Comparison of ENCODE assay signal across 9 mouse cellular contexts in the genomic region with DNA sequence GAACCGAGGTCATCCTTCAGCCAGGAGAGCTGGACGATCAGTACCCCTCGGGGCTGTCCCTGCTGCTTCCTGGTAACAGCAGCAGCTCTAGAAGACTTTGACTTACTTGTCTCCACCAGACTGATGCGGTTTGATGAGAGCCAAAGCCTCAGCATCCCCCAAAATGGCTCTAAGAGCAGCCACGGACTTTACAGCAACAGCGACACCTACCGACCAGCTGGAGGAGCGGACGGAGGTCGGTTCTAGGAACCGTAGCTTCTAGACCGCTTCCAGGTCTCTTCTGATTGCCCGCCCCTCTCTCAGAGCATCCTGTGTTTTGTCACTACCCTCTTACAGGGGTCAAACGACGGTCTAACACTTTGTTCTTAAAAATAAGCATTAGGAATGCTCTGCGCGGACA. TPM values are rescaled to one million over a fixed set of nuclear protein-coding genes. Genes with fewer than 3 reads are reported as not detected.
DNase-seq lines count a peak whose midpoint lies in the region; ATAC-seq and TF ChIP-seq lines count a peak whose summit lies in the region.
"Had no signal": no experiment of that assay in that cellular context is flagged by ENCODE, and none has a peak within 500 bp of the region (broad histone marks: within the 10 kb centered on the region; RNA-seq: fewer than 3 reads in every experiment).

No protein-coding gene starts in this region.

- TF ChIP-seq CTCF in CH12.LX (conservative IDR thresholded peaks at IDR 0.05 in 1 of 2, IDR thresholded peaks at IDR 0.05 in 1 of 2; ENCODE audit: low read depth in 2 of 2, low read length in 2 of 2): peak; percentile 81 to 97
- TF ChIP-seq CTCF in kidney, postnatal 0 days (IDR thresholded peaks at IDR 0.05; ENCODE audit: low read depth): peak; percentile 92
- peak; percentile 95 for TF ChIP-seq CTCF in lung, postnatal 0 days (IDR thresholded peaks at IDR 0.05)

- 9% methylated on average over 17 of the region's 17 CpGs for WGBS in embryonic facial prominence, embryonic 14.5 days
- WGBS in heart, embryonic 12.5 days: 4% methylated on average over 17 of the region's 17 CpGs
- WGBS in kidney, postnatal 0 days: 7% methylated on average over 17 of the region's 17 CpGs
- 7% methylated on average over 17 of the region's 17 CpGs for WGBS in lung, postnatal 0 days

- H3K4me2 ChIP-seq in CH12.LX (ENCODE audit: insufficient read depth, low read depth, poor library complexity, severe bottlenecking): peak overlapping the region; percentile 96
- H3K4me2 ChIP-seq in embryonic facial prominence, embryonic 14.5 days (ENCODE audit: low read depth, low read length): no peak overlapping the region; the same call in 1 of the 2 replicates
- peak overlapping the region; percentile 42 for H3K4me2 ChIP-seq in heart, embryonic 12.5 days
- H3K4me2 ChIP-seq in kidney, postnatal 0 days (ENCODE audit: low read length): no peak overlapping the region
- H3K4me2 ChIP-seq in lung, postnatal 0 days (replicated peaks; ENCODE audit: low read depth, low read length): no peak overlapping the region

- TF ChIP-seq EP300 in CH12.LX (IDR thresholded peaks at IDR 0.05; ENCODE audit: low read length): no peak
- TF ChIP-seq EP300 in lung, postnatal 0 days (IDR thresholded peaks at IDR 0.05): no peak

- peak overlapping the region; percentile 7 to 33 (median 11) for H3K4me3 ChIP-seq in CH12.LX (replicated peaks in 1 of 3; ENCODE audit: low read depth in 2 of 3, low read length in 2 of 3, poor library complexity in 1 of 3)
- H3K4me3 ChIP-seq in embryonic facial prominence, embryonic 14.5 days (ENCODE audit: low read depth, low read length): no peak overlapping the region
- no peak overlapping the region for H3K4me3 ChIP-seq in heart, embryonic 12.5 days
- no peak overlapping the region for H3K4me3 ChIP-seq in kidney, postnatal 0 days (replicated peaks; ENCODE audit: low read depth, low read length)
- H3K4me3 ChIP-seq in lung, postnatal 0 days (ENCODE audit: low read depth, low read length): no peak overlapping the region

- no peak for TF ChIP-seq POLR2A in CH12.LX (IDR thresholded peaks at IDR 0.05; ENCODE audit: low read depth, low read length)

- peaks cover 3% of the 10 kb centered on the region for H3K27me3 ChIP-seq in CH12.LX (replicated peaks)
- no peaks in the 10 kb centered on the region for H3K27me3 ChIP-seq in embryonic facial prominence, embryonic 14.5 days (replicated peaks; ENCODE audit: control insufficient read depth, insufficient read depth, low read length)
- H3K27me3 ChIP-seq in heart, embryonic 12.5 days (replicated peaks): peaks cover 9% of the 10 kb centered on the region; the same call in 1 of the 2 replicates
- H3K27me3 ChIP-seq in kidney, postnatal 0 days (ENCODE audit: insufficient read depth, low read length): no peaks in the 10 kb centered on the region
- H3K27me3 ChIP-seq in lung, postnatal 0 days (replicated peaks; ENCODE audit: insufficient read depth, low read length): no peaks in the 10 kb centered on the region

- TF ChIP-seq RAD21 in CH12.LX (IDR thresholded peaks at IDR 0.05; ENCODE audit: low read depth, low read length): peak; percentile 96

- ATAC-seq in embryonic facial prominence, embryonic 14.5 days (ENCODE audit: low read depth): peak; percentile 81; the same call in 1 of the 2 replicates
- ATAC-seq in heart, embryonic 12.5 days (ENCODE audit: insufficient number of reproducible peaks, low FRiP score): no peak
- 0 out of 2 replicates have a peak, but pooled peaks have one; percentile 46 for ATAC-seq in kidney, postnatal 0 days (replicated peaks; ENCODE audit: low FRiP score, low read depth)
- ATAC-seq in lung, postnatal 0 days: peak; percentile 69

- H3K9ac ChIP-seq in CH12.LX (ENCODE audit: insufficient read depth, low read depth): peak overlapping the region; percentile 43
- no peak overlapping the region for H3K9ac ChIP-seq in embryonic facial prominence, embryonic 14.5 days (ENCODE audit: low read depth, low read length)
- no peak overlapping the region for H3K9ac ChIP-seq in heart, embryonic 12.5 days
- no peak overlapping the region for H3K9ac ChIP-seq in kidney, postnatal 0 days (ENCODE audit: low read depth, low read length)
- H3K9ac ChIP-seq in lung, postnatal 0 days (replicated peaks; ENCODE audit: low read depth): no peak overlapping the region

- DNase-seq in CH12.LX (ENCODE audit: extremely low read depth): peak; percentile 96
- DNase-seq in adrenal gland, postnatal 36 days: peak; percentile 76 to 78
- DNase-seq in embryonic facial prominence, embryonic 14.5 days (ENCODE audit: low spot score): peak; percentile 90
- peak; percentile 92 for DNase-seq in kidney, postnatal 0 days (ENCODE audit: low spot score)
- peak; percentile 83 for DNase-seq in lung, postnatal 0 days (ENCODE audit: low spot score)
- DNase-seq in retina, adult 2 months (ENCODE audit: low read depth, low spot score): peak; percentile 53
- peak; percentile 73 to 74 for DNase-seq in thymus, postnatal 36 days

- no peaks in the 10 kb centered on the region for H3K36me3 ChIP-seq in CH12.LX (replicated peaks in 1 of 2; ENCODE audit: control insufficient read depth in 1 of 2, insufficient read depth in 1 of 2, low read length in 1 of 2)
- no peaks in the 10 kb centered on the region for H3K36me3 ChIP-seq in embryonic facial prominence, embryonic 14.5 days (ENCODE audit: control insufficient read depth, insufficient read depth, low read length)
- H3K36me3 ChIP-seq in heart, embryonic 12.5 days: no peaks in the 10 kb centered on the region
- no peaks in the 10 kb centered on the region for H3K36me3 ChIP-seq in kidney, postnatal 0 days (ENCODE audit: insufficient read depth, low read length)
- H3K36me3 ChIP-seq in lung, postnatal 0 days (ENCODE audit: insufficient read depth, low read length): no peaks in the 10 kb centered on the region

- no peak overlapping the region for H3K27ac ChIP-seq in CH12.LX (ENCODE audit: insufficient read depth, low read depth)
- no peak overlapping the region for H3K27ac ChIP-seq in embryonic facial prominence, embryonic 14.5 days (replicated peaks; ENCODE audit: low read depth, low read length)
- no peak overlapping the region for H3K27ac ChIP-seq in heart, embryonic 12.5 days (ENCODE audit: poor library complexity, severe bottlenecking)
- no peak overlapping the region for H3K27ac ChIP-seq in kidney, postnatal 0 days
- no peak overlapping the region for H3K27ac ChIP-seq in lung, postnatal 0 days (ENCODE audit: low read length)

- no peaks in the 10 kb centered on the region for H3K9me3 ChIP-seq in CH12.LX (replicated peaks; ENCODE audit: low read length)
- no peaks in the 10 kb centered on the region for H3K9me3 ChIP-seq in embryonic facial prominence, embryonic 14.5 days (ENCODE audit: control insufficient read depth, low read length)
- no peaks in the 10 kb centered on the region for H3K9me3 ChIP-seq in heart, embryonic 12.5 days (replicated peaks)
- no peaks in the 10 kb centered on the region for H3K9me3 ChIP-seq in kidney, postnatal 0 days (replicated peaks; ENCODE audit: low read length)
- H3K9me3 ChIP-seq in lung, postnatal 0 days (ENCODE audit: low read length): no peaks in the 10 kb centered on the region

- in situ Hi-C loops in CH12.LX (cut with MboI; ENCODE audit: low pct_ligation_motif_present, low pct_unique_long_range_greater_than_20kb, low sequenced_read_pairs): no loop called here

- dilution Hi-C loops in CH12.LX (cut with MboI; ENCODE audit: extremely low pct_ligation_motif_present, extremely low pct_unique_long_range_greater_than_20kb, low sequenced_read_pairs): no loop called here

- H3K4me1 ChIP-seq in CH12.LX (ENCODE audit: control insufficient read depth in 1 of 2, insufficient read depth in 2 of 2): peaks cover 8 to 29% of the 10 kb centered on the region in 2 experiments
- no peaks in the 10 kb centered on the region for H3K4me1 ChIP-seq in embryonic facial prominence, embryonic 14.5 days (ENCODE audit: control insufficient read depth, insufficient read depth, low read length)
- peaks cover 10% of the 10 kb centered on the region; the same call in 1 of the 2 replicates for H3K4me1 ChIP-seq in heart, embryonic 12.5 days (replicated peaks)
- H3K4me1 ChIP-seq in kidney, postnatal 0 days (replicated peaks; ENCODE audit: insufficient read depth, low read length): no peaks in the 10 kb centered on the region
- H3K4me1 ChIP-seq in lung, postnatal 0 days (ENCODE audit: insufficient read depth, low read depth, low read length): no peaks in the 10 kb centered on the region

- H3K79me2 ChIP-seq in CH12.LX (replicated peaks; ENCODE audit: control insufficient read depth, extremely low read depth, insufficient read depth, poor library complexity, severe bottlenecking): no peaks in the 10 kb centered on the region

RNA-seq across cellular contexts. Expression of gene Letmd1, which starts 11.5 kb away (rescaled TPM):
- total RNA-seq in CH12.LX (2012; rRNA removed) (30.3 and 39.0 TPM in 2 replicates), CH12.LX (2014; rRNA removed) (28.5 and 31.4 TPM in 2 replicates)
- 44.0 and 51.3 TPM in 2 replicates for polyA plus RNA-seq in CH12.LX (2012; ENCODE audit: insufficient read length, low read depth)
- 100 to 1,000 TPM; 138 to 150 TPM for total RNA-seq in adrenal gland, postnatal 36 days (2021)
- polyA plus RNA-seq in embryonic facial prominence, embryonic 14.5 days (2014; fragmentation: Nextera tagmentation; extraction: Ambion mirVana): 26.6 and 30.4 TPM in 2 replicates
- 17.7 and 19.4 TPM in 2 replicates for polyA plus RNA-seq in heart, embryonic 12.5 days (2016; fragmentation: Nextera tagmentation; extraction: Ambion mirVana)
- polyA plus RNA-seq in kidney, postnatal 0 days (2015; fragmentation: Nextera tagmentation; extraction: Ambion mirVana): 21.3 and 22.4 TPM in 2 replicates
- 13.0 and 13.2 TPM in 2 replicates for polyA plus RNA-seq in lung, postnatal 0 days (2015; fragmentation: Nextera tagmentation; extraction: Ambion mirVana)

RNA-seq across cellular contexts. Expression of gene Slc11a2, which starts 32.5 kb away (rescaled TPM):
- 8.9 and 13.2 TPM in 2 replicates for total RNA-seq in CH12.LX (2012; rRNA removed)
- total RNA-seq in CH12.LX (2014; rRNA removed): 11.7 and 13.0 TPM in 2 replicates
- 18.6 and 19.1 TPM in 2 replicates for polyA plus RNA-seq in CH12.LX (2012; ENCODE audit: insufficient read length, low read depth)
- 100 to 1,000 TPM in 1 of 2 experiments, 10 to 100 TPM in 1; 98.5 to 112 TPM for total RNA-seq in adrenal gland, postnatal 36 days (2021)
- 15.5 and 17.0 TPM in 2 replicates for polyA plus RNA-seq in embryonic facial prominence, embryonic 14.5 days (2014; fragmentation: Nextera tagmentation; extraction: Ambion mirVana)
- 15.5 and 20.8 TPM in 2 replicates for polyA plus RNA-seq in heart, embryonic 12.5 days (2016; fragmentation: Nextera tagmentation; extraction: Ambion mirVana)
- polyA plus RNA-seq in kidney, postnatal 0 days (2015; fragmentation: Nextera tagmentation; extraction: Ambion mirVana): 28.1 and 33.2 TPM in 2 replicates
- 16.1 and 19.2 TPM in 2 replicates for polyA plus RNA-seq in lung, postnatal 0 days (2015; fragmentation: Nextera tagmentation; extraction: Ambion mirVana)

RNA-seq across cellular contexts. Expression of gene Gm5475, which starts 35.4 kb away (rescaled TPM):
- total RNA-seq in CH12.LX (2012; rRNA removed) (not detected in 2 replicates), CH12.LX (2014; rRNA removed) (not detected in 2 replicates)
- not detected in 2 replicates for polyA plus RNA-seq in CH12.LX (2012; ENCODE audit: insufficient read length, low read depth)
- not detected for total RNA-seq in adrenal gland, postnatal 36 days (2021)
- 0.14 TPM in 1 of 2 replicates, not detected in the other for polyA plus RNA-seq in embryonic facial prominence, embryonic 14.5 days (2014; fragmentation: Nextera tagmentation; extraction: Ambion mirVana)
- polyA plus RNA-seq in heart, embryonic 12.5 days (2016; fragmentation: Nextera tagmentation; extraction: Ambion mirVana): 0.12 TPM in 1 of 2 replicates, not detected in the other
- polyA plus RNA-seq in kidney, postnatal 0 days (2015; fragmentation: Nextera tagmentation; extraction: Ambion mirVana): 1.3 and 1.5 TPM in 2 replicates
- polyA plus RNA-seq in lung, postnatal 0 days (2015; fragmentation: Nextera tagmentation; extraction: Ambion mirVana): 0.11 and 0.12 TPM in 2 replicates
- total RNA-seq: layer of hippocampus, adult 18-20 months had no signal

RNA-seq across cellular contexts. Expression of gene Csrnp2, which starts 37.9 kb away (rescaled TPM):
- total RNA-seq in CH12.LX (2012; rRNA removed) (3.5 TPM in 2 replicates), CH12.LX (2014; rRNA removed) (2.3 and 2.4 TPM in 2 replicates)
- polyA plus RNA-seq in CH12.LX (2012; ENCODE audit: insufficient read length, low read depth): 2.0 and 2.3 TPM in 2 replicates
- total RNA-seq in adrenal gland, postnatal 36 days (2021): 1 to 10 TPM; 5.4 to 5.8 TPM
- 15.5 and 17.3 TPM in 2 replicates for polyA plus RNA-seq in embryonic facial prominence, embryonic 14.5 days (2014; fragmentation: Nextera tagmentation; extraction: Ambion mirVana)
- polyA plus RNA-seq in heart, embryonic 12.5 days (2016; fragmentation: Nextera tagmentation; extraction: Ambion mirVana): 12.0 and 12.1 TPM in 2 replicates
- 10.4 and 10.9 TPM in 2 replicates for polyA plus RNA-seq in kidney, postnatal 0 days (2015; fragmentation: Nextera tagmentation; extraction: Ambion mirVana)
- 4.7 and 4.9 TPM in 2 replicates for polyA plus RNA-seq in lung, postnatal 0 days (2015; fragmentation: Nextera tagmentation; extraction: Ambion mirVana)

Comparison
In these comparisons a context has a peak if more than half of its experiments do, and no peak if none do; other contexts are left out.
1. H3K4me2 ChIP-seq: peak in CH12.LX (single experiment) and heart, embryonic 12.5 days (single experiment); none in embryonic facial prominence, embryonic 14.5 days (single experiment), kidney, postnatal 0 days (single experiment) and lung, postnatal 0 days (single experiment).
2. H3K4me3 ChIP-seq: peak in CH12.LX (3 of 3); none in embryonic facial prominence, embryonic 14.5 days (single experiment), heart, embryonic 12.5 days (single experiment), kidney, postnatal 0 days (single experiment) and lung, postnatal 0 days (single experiment).
3. Peak in every context shown above with its lines, with median percentiles within 50 percentile points of each other: DNase-seq and CTCF ChIP-seq.